Mouse (Mus musculus): Measurements from ENCODE around the gene Lrrc8c.

The Lrrc8c gene

DNA sequence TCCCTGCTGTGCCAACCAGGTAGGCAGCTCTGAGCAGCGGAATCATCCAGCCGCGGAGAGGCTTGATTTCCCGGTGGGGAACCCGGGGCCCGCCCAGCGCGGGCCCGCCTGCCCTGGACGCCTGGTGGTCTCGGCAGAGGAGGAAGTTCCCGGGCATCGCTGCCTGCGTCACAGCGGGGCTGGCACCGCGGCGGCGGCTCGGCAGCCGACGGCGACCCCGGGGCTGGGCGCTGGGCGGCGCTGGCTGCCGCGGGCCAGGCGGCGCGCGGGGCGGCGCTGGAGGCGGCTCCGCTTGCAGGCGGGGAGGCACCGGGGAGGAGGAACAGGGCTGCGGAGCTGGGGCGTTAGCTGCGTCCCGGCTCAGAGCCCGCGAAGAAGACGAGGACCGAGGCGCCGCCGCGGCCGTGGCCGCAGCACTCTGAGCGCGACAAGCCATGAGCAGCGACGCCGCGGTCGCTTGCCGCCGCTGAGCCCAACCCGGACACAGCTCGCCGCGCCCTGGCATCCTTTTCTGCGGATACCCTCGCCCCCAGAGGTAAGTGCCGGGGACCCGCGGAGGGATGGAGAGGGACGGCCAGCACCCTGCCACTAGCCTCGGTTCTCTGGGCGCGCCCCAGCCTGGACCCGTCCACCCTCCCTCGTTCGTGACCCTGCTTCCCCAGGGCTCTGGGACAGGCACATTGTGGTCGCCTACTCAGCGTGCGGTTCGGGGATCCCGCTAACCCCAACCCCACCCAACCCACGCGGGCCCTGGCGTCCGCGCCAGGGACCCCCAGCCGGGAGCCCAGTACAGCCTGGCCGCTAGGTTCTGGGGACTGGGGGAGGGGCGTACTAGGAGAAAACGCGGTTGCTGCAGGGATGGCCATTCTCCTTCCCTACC, at the start of gene Lrrc8c:
Lrrc8c (plus strand) TSS at position 293 of the 880 bp plus-strand sequence.
- peak; percentile 90 for DNase-seq (ENCODE audit: low spot score)

DNA sequence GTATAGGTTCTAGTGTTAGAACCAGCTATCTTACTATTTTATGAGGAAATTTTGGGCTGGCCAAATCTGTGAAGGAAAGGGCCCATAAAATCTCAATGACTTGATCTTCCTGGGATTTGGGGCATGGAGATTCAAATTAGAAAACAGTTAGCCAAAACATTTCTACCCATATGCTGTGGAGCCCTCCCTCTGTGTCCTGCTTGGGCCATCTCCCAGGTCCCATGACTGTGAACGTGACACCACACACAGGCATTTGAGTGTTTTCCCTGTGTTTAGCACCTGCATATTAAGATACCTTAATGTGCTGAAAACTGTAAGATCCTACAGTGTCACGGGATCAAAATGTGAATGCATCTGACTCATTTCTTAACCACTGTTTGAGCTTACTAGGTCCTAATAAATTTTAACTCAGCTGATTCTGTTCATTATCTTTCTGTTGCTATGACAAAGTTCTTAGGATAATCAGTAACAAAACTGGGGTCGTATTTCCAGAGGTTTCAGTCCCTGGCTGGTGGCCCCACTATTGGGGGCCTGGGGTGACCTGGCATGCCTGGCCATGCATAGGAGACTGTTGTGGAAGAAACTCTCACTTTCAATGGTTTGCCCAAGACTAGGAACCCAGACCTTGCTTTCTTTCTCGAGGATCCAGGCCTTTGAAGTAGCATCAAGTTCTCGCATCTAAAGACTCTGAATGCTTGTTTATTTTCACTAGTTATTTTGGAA, 46.0 kb upstream of the Lrrc8c start:
- DNase-seq (ENCODE audit: low spot score) = no peak

DNA sequence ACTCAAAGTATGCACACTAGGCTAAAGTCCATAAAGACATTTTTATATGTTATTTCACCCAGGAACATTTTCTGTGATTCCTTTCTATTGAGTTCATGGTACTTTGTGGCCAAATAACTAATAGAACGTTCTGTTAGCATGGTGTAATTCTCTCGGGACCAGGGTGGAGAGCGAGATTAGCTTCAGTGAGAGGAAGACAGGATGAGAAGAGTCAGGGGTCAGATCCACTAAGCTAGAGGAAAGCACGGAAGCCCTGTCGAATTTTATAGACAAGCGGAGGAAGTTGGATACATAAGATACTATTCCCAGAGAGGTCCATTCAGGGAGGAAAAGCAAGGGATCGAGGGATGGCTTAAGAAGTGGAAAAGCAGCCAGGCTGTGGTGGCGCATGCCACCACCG, 41.7 kb upstream of the Lrrc8c start:
- DNase-seq (ENCODE audit: low spot score) = no peak

DNA sequence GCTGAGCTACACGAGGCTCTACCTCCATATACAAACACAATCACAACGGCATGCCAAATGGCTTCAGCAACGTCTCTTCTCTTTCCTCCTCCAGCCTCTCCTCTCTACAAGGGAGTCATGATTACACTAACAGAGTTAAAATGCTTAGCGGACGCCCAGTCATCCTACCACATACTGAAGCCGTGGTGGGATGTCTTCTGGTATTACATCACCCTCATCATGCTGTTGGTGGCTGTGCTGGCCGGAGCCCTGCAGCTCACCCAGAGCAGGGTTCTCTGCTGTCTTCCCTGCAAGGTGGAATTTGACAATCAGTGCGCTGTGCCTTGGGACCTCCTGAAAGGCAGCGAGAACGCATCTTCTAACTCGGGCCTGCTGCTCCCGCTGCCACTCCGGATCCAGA, 39.5 kb upstream of the Lrrc8c start:
- DNase-seq (ENCODE audit: low spot score) = no peak

DNA sequence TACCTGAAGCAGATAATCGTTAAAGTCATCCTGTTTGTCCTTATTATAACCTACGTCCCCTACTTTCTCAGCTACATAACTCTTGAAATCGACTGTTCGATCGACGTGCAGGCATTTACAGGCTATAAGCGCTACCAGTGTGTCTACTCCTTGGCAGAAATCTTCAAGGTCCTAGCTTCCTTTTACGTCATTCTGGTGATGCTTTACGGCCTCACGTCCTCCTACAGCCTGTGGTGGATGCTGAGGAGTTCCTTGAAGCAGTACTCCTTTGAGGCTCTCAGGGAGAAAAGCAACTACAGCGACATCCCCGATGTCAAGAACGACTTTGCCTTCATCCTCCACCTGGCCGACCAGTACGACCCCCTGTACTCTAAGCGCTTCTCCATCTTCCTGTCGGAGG, 38.6 kb upstream of the Lrrc8c start:
- no peak for DNase-seq (ENCODE audit: low spot score)

DNA sequence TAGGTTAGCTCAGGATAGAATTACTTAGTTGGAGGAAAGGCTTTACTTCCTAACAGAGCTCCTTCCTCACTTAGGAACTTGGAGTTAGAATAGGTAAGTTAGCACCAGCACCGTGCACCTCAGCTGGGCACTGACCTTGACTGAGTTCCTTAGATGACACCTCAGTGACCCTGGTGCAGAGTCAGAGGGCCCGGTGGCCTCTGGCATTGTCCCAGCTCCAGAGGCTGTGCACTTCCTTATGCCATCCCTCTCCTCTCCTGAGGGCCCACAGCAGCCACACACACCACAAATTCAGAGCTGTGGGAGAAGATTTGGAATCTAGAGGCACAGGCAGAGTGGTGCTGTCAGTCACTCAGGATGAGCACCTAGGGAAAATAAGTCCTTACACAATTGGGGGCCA, 35.6 kb upstream of the Lrrc8c start:
- no peak for DNase-seq (ENCODE audit: low spot score)

DNA sequence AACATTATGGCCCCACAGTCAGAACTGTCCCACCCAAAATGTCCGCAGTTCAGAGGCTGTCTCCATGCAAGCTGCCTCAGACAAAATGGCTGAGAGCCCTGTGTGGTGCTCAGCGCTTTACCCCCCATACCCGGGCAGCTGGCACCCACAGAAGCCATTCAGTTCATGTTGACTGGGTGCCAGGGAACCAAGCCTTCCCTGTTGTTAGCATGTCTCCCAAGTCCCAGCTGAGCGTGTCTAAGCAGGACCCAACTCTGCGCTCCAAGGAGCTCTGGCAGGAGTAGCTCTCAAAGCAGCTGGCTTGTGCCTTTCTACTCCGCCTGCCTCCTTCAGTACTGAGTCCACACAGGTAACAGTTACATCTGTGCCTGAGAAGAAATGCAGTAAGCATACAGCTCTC, 34.9 kb upstream of the Lrrc8c start:
- no peak for DNase-seq (ENCODE audit: low spot score)

DNA sequence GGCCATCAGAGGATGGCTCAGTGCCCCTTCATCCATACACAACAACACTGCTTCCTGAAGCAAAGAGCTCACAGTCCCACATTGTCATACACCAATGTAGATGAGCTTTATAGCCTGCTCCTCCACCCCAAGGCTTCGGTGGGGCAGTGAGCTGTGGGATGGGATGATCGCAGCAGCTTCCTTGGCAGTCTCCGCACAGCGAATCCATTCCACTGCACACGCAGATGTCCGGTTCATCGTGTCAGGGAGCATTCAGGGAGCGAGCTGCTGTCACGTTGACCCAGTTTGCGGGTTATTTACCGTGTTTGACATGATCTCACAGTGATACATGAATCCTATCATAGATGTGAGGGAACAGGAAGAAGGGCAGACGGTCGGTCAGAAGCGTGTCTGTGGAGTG, 34.3 kb upstream of the Lrrc8c start:
- DNase-seq (ENCODE audit: low spot score) = no peak

DNA sequence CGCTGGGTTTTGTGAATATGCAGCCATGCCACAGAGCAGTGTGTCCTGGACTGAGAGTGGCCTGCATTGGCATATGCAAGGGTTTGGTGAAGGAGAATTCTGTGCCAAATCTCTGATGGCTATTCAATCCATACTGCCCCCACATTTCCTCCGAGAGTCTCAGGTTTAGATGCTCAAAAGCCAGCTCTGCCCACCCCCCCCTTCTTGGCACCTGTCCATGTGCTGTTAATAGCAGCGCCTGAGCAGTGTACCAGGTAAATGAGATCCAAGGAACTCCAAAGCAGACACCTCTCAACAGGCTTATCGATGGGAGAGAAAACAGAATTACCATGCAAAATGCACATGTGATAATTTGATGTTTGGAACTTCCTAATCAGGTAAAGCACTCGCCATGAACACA, 29.0 kb upstream of the Lrrc8c start:
- DNase-seq (ENCODE audit: low spot score) = no peak

DNA sequence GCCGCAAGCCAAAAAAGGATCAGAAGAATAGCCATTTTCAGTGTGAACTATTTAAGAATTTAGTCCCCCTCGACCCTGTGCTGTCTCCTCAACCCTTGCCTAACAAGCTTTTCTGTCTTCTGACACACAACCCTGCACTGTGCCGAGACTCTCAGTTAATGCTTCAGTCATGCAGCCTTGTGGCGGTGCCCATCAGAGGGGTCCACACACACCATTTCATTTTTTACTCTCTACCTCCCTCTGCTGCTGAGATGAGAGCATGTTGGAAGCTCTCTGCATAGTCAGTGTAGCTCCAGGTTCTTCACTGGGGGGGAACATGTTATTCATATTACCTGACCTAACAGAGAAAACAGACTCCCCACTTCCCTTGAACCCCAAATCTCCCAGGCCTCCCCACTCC, 27.8 kb upstream of the Lrrc8c start:
- DNase-seq (ENCODE audit: low spot score) = no peak

DNA sequence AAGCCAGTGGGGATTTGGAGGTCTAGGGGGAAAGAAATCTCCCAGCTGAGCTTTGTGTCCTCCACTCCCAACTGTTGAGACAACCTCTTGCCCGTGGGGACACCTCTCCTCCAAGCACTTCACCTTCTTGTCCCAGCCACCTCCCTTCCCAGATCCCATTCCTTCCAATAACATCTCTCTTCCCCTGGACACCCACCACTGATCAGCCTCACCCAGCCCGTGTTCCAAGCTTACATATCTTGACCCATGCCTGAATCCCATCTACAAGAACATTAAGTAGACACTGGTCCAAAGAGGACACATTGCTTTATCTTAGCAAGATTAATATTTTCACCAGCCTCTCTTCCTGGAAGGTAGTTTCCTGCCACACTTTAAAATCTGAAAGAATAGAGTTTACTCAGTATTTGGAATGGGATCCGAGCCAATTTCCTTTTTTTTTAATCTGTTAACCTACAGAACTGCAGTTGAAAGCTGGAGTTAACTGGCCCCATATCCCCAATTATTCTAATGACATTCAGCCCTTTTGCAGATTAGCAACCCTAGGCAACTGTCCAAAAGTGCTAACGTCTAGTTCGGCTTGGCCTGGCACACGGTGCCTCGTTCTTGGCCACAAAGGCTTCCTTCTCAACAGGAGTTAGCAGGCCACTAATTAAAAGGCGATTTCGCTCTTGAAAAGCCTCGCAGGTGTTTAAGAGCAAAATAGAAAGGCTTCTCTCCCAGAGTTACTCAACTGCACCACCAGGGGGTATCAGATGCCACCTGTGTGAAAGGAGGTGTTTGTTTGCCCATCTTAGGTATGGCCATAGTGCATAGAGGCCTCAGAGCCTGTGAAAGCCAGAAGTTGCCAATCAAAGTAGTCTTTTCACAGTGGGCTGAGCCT, 26.6 kb upstream of the Lrrc8c start:
- peak; percentile 71 for DNase-seq (ENCODE audit: low spot score)

DNA sequence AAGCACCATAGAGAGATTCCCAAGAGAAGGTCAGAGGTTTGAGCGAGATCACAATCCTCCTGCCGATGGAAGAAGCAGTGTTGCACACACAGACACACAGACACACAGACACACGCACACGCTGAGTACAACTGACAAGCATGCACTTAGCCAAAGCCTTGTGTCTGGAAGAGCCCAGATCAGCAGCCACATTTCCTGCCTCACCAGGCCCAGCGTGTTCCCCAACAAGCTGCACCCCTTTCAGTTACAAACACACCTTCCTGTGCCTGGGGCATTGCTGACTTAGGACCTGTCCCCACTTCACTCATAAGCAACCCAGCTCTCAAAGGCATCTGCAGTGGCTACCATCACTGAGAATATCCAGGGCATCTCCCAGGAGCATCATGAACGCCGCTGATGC, 25.8 kb upstream of the Lrrc8c start:
- no peak for DNase-seq (ENCODE audit: low spot score)

DNA sequence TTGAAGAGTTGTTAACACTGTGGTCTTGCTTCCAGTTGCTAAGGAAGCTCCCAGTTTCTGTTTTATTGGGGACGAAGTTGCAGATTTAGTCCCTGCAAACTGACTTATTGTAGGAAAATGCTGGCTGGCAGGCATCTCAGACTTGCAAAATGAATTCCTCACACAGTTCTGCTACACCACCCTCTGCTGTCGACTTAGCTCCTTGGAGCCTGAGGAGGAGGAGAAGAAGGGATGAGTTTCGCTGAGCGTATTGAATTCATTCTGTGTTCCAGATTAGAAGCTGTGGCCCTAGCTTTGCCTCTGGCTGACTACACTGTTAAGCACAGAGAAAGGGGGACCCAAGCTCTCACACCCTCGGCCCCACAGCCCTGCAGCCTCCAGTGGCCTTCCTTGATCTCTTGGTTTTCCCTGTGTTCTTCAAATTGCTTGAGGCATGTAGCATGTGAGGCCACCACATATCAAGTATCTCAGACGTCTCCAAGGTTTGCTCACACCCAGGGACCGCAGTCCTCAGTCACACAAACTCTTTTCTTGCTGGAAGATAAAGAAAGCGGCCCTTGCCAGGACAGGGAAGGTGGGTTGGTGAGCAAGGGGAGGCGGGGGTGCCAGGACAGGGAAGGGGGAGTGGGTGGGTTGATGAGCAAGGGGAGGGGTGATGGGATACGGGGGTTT, 24.8 kb upstream of the Lrrc8c start:
- DNase-seq (ENCODE audit: low spot score) = no peak

DNA sequence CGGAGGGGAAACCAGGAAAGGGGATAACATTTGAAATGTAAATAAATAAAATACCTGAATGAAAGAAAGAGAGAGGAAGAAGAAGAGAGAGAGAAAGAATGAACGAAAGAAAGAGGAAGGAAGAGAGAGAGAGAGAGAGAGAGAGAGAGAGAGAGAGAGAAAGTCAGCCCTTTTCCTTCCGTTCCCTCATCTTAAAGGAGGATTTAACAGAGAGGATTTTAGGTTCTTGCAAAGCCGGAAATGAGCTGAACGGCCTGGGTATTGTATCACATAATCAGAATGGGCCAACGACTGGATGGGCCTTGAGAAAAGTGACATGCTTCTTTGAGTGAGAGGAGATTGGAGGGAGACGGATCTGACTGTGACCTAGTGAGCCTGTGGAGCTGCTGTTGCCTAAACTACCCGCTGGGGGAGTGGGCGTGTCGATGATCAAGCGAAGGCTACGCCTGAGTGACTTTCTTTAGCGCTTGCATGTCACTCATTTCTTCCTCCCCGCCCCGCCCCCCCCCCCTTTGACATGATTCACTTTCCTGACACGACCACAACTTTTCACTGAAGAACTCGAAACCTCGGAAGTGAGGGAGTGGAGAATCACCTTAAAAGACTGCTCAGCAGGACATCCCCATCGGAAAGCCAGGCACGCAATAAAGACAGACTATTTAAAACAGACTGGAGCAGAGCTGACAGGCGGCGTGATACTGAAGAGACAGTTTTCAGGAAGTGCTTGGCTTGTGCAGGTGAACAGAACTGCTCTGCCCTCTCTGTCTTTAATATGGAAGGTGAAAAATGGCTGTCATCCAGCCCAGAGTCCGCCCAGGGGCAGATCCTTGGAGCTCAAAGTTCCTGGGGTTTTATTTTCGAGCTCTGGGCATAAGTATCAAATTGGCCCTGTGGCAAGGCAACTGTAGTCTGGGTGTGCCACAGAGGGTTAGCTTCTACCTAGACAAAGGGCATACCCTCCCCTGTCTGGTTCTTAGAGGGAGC, 24.0 kb upstream of the Lrrc8c start:
- peak; percentile 90 for DNase-seq (ENCODE audit: low spot score)

DNA sequence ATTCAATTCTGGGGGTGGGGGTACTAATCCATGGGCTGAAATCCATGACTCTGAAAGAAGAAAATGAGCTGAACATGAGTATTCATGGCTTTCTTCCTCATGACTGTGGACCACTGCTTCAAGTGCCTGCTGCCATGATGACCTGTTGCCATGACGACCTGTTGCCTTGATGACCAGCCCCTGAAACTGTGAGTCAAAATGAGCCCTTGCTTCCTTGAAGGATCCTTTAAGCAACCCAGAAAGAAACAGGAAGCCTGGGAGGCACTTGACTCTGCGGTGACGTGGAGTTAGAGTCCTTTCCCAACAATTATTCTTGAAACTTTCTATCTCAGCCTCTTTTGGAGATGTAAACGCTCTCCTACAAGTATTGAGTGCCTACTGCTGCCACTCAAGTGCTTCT, 23.1 kb upstream of the Lrrc8c start:
- DNase-seq (ENCODE audit: low spot score) = peak; percentile 52

DNA sequence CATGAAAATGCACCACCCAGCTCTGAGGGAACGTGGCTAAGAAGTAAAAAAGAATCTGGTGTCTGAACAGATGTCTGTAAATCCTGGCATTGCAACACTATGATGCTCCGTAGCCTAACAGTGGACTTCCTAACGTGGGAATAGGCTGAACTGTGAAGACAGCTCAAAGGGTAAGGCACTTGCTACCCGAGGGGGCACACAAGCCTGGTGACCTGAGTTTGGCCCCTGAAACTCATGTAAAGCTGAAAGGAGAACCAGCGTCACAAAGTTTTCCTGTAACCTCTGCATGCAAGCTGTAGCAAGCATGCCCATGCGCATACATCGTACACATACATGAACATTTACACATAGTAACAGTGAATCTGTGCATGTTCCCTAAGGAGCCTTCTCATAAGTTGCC, 22.6 kb upstream of the Lrrc8c start:
- no peak for DNase-seq (ENCODE audit: low spot score)

DNA sequence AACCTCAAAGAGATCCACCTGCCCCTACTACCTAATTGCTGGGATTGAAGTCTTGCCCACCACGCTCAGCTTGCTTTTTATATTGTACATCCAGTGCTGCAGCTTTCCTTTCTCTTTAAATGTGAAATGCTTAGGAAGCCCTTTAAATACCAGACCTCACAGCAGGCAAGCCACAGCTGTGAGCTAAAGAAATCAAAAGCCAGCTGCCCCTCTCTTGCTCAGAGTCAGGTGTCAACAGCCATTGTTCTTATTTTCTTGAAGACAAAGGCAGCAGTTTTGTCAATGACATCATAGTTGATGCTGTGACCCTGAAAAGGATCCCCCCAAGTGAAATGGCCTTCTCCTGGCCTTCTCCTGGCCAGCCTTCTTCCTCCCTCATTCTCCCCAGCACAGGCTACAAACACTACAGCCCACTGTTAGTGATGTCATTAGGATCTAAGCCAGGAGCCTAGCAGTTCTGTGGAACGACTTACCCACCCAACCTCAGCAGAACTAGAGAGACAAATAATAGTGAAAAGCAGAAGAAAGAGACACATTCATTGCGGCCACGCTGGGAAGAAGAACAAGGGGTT, 20.7 kb upstream of the Lrrc8c start:
- no peak for DNase-seq (ENCODE audit: low spot score)

DNA sequence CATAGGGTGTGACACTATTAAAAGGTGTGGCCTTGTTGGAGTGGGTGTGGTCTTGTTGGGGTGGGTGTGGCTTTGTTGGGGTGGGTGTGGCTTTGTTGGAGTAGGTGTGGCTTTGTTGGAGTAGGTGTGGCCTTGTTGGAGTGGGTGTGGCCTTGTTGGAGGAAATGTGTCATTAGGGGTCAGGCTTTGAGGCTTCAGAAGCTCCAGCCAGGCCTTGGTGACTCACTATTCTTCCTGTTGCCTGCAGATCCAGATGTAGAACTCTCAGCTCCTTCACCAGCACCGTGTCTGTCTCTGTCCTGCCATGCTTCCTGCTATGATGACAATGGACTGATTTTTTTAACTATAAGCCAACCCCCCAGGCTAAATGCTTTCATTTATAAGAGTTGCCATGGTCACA, 19.8 kb upstream of the Lrrc8c start:
- no peak for DNase-seq (ENCODE audit: low spot score)

DNA sequence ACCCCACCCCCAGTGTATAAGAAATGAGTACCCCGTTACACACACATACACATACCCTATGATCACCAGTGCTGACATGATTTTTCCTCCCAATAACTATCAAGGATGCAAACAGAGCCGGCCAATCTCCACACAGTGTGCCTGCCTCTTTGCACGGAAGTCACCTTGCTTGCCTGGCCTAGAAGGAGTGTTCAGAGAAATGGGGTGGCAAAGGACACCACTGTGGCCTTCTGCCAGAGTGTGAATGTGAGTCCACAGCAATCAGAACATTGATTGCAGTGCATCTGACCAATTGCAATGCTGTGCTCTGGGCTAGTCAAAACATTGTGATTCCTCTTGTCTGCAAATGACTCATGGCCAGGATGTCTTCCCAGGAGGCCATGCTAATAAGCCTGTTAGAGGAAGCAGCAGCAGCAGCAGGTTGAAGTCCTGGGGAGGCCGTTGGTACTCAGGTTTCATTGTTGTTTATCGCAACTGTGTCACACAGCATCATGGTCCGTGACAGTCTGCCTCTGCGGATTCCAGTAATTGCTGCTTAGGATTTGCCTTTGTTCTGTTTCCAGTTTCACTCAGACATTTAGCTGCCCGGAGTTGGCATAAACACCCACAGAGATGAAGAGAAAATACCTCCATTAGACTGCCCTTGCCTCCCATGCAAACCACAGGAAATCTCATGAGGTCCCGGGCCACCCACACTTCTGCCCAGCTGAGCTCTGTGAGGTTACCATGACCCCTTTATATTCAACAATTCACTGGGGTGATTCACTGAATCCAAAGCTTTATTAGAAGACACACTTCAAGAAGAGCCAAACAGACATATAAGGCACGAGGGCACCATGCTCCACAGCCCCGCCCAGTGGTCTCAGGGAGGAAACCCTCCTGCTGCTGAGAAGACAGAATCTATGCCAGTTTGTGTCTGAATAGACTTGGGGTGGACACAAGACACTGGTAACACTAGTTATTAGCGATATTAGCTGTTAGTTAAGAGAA, 18.8 kb upstream of the Lrrc8c start:
- DNase-seq (ENCODE audit: low spot score) = no peak

Data from lung, postnatal 25 days (tissue).